Mouse (Mus musculus) frontal cortex, adult 2 months (tissue): ENCODE data around the gene Rin2. TPM values are rescaled to one million over a fixed set of nuclear protein-coding genes. Genes with fewer than 3 reads are reported as not detected.

Experiments
- DNase-seq, 2 experiments: peaks; one replicate each; pipeline ENCODE4 v3.0.0; 2022; ENCODE audit warnings: low spot score in 1 of 2; ENCODE audit errors: extremely low spot score in 1 of 2
- polyA plus RNA-seq: library from polyadenylated mRNA; depleted of rRNA; stranded (reverse); fragments of >200 nt; gene quantifications from 2 replicates; pipeline ENCODE4 v1.2.3, GENCODE M21; 2012

Rin2 gene
- polyA plus RNA-seq, 1 experiment: 18.5 TPM

- DNase-seq: no peak
These were observed 109.9 kb downstream of the Rin2 start for GRCm38 (mm10) chr2:145784964-145785363.

GRCm38 (mm10) chr2:145785758-145786617 is 111.0 kb downstream of the Rin2 start:
- DNase-seq: peak in 1 of 2 experiments; percentile 27

- no peak for DNase-seq
These were observed 111.6 kb downstream of the Rin2 start for GRCm38 (mm10) chr2:145786618-145786932.

- no peak for DNase-seq
These were observed 112.5 kb downstream of the Rin2 start for GRCm38 (mm10) chr2:145787486-145787885.

- DNase-seq: no peak
These were observed 113.7 kb downstream of the Rin2 start for GRCm38 (mm10) chr2:145788562-145789346.

GRCm38 (mm10) chr2:145793702-145794101 is 118.7 kb downstream of the Rin2 start:
- DNase-seq: no peak

GRCm38 (mm10) chr2:145794318-145794954 is 119.4 kb downstream of the Rin2 start:
- peak; percentile 28 to 81 for DNase-seq

GRCm38 (mm10) chr2:145797851-145798250 is 122.8 kb downstream of the Rin2 start:
- no peak for DNase-seq

- DNase-seq: no peak
These were observed 123.9 kb downstream of the Rin2 start for GRCm38 (mm10) chr2:145798954-145799353.

GRCm38 (mm10) chr2:145801322-145802052 is 126.5 kb downstream of the Rin2 start:
- no peak for DNase-seq

- no peak for DNase-seq
These were observed 127.6 kb downstream of the Rin2 start for GRCm38 (mm10) chr2:145802626-145803025.

- DNase-seq: no peak
These were observed 128.9 kb downstream of the Rin2 start for GRCm38 (mm10) chr2:145803822-145804342.

- DNase-seq: no peak
These were observed 129.5 kb downstream of the Rin2 start for GRCm38 (mm10) chr2:145804524-145804923.

GRCm38 (mm10) chr2:145807276-145807675 is 132.3 kb downstream of the Rin2 start:
- DNase-seq: no peak

- no peak for DNase-seq
These were observed 133.2 kb downstream of the Rin2 start for GRCm38 (mm10) chr2:145808251-145808650.

- no peak for DNase-seq
These were observed 133.7 kb downstream of the Rin2 start for GRCm38 (mm10) chr2:145808667-145809066.

GRCm38 (mm10) chr2:145810676-145811075 is 135.7 kb downstream of the Rin2 start:
- DNase-seq: peak in 1 of 2 experiments; percentile 20

GRCm38 (mm10) chr2:145812818-145813217 is 137.8 kb downstream of the Rin2 start:
- DNase-seq: no peak

- no peak for DNase-seq
These were observed 142.2 kb downstream of the Rin2 start for GRCm38 (mm10) chr2:145817195-145817594.
